Mouse (Mus musculus): ENCODE measurements around the gene Hccs.

DNA sequence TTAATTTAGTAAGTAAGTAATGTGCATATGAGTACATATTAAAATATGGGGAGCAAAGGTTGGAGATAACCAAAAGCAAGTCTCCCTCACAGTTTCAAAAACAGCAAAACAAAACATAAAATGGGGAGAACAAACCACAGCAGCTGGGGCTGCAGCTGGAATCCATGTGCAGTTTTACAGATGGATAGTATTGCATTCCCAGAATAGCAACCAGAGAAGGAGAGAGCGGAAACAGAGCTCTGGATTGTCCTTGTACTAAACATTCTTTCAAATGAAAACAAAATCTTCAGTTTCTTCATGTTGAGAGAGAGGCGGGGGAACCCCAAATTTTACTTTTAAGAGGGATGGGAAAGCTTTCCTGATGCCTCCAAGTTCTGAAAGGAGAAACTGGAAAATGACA is 58.0 kb downstream of the Hccs start:
- TF ChIP-seq CTCF (IDR thresholded peaks at IDR 0.05; ENCODE audit: insufficient read depth, low read length) (no peak), POLR2A (IDR thresholded peaks at IDR 0.05; ENCODE audit: borderline replicate concordance, extremely low read depth, low read depth, low read length) (no peak)
